Mouse (Mus musculus) CH12.LX (cell line): Measurements from ENCODE around the gene Becn1. TPM values are rescaled to one million over a fixed set of nuclear protein-coding genes. Genes with fewer than 3 reads are reported as not detected.

Experiments used
- DNase-seq: peaks from one replicate; pipeline ENCODE4 v3.0.0-alpha.2; 2013; ENCODE audit errors: extremely low read depth
- H3K27ac ChIP-seq: 2 replicates; pipeline ENCODE4 v1.5.1; 2012; ENCODE audit warnings: low read depth, mild to moderate bottlenecking, control low read depth, moderate library complexity; ENCODE audit not compliant: insufficient read depth
- H3K27me3 ChIP-seq: replicated peaks from 2 replicates; pipeline ENCODE3; 2012; ENCODE audit warnings: inconsistent platforms
- H3K36me3 ChIP-seq, 2 experiments: replicated peaks in 1 of 2; 2 replicates each; pipeline versions ENCODE3 to v1.6.1; 2012; ENCODE audit warnings: inconsistent platforms in 1 of 2, low read length in 1 of 2, mild to moderate bottlenecking in 1 of 2, mixed read lengths in 1 of 2, moderate library complexity in 1 of 2; ENCODE audit not compliant: control insufficient read depth in 1 of 2, insufficient read depth in 1 of 2
- H3K4me1 ChIP-seq, 2 experiments: 2 replicates each; pipeline ENCODE4 v1.6.1; 2012; ENCODE audit warnings: inconsistent platforms in 1 of 2, moderate library complexity in 1 of 2; ENCODE audit not compliant: insufficient read depth in 2 of 2, control insufficient read depth in 1 of 2
- H3K4me2 ChIP-seq: 2 replicates; pipeline ENCODE4 v1.6.1; 2012; ENCODE audit warnings: low read depth, mild to moderate bottlenecking, control low read depth; ENCODE audit not compliant: poor library complexity, insufficient read depth, severe bottlenecking
- H3K4me3 ChIP-seq, 3 experiments: fragments of 150-350 bp in 1 of 3; sonication (generic) in 1 of 3; replicated peaks in 1 of 3; 2 replicates each; pipeline versions ENCODE3 to v1.5.1; 2011 to 2012; ENCODE audit warnings: low read depth in 2 of 3, low read length in 2 of 3, mild to moderate bottlenecking in 2 of 3, moderate library complexity in 2 of 3, control low read depth in 1 of 3, improper control_type of control experiment in 1 of 3, inconsistent platforms in 1 of 3, mixed read lengths in 1 of 3; ENCODE audit not compliant: poor library complexity in 1 of 3
- H3K79me2 ChIP-seq: replicated peaks from 2 replicates; pipeline ENCODE4 v1.6.1; 2012; ENCODE audit warnings: mild to moderate bottlenecking, moderate library complexity; ENCODE audit not compliant: control insufficient read depth, poor library complexity, insufficient read depth, severe bottlenecking; ENCODE audit errors: extremely low read depth
- H3K9ac ChIP-seq: 2 replicates; pipeline ENCODE4 v1.6.1; 2012; ENCODE audit warnings: low read depth, mild to moderate bottlenecking, control low read depth, moderate library complexity; ENCODE audit not compliant: insufficient read depth
- H3K9me3 ChIP-seq: replicated peaks from 2 replicates; pipeline ENCODE3; 2012; ENCODE audit warnings: low read length, inconsistent platforms, mixed read lengths
- BHLHE40 ChIP-seq: IDR thresholded peaks from 2 replicates; pipeline ENCODE4 v1.6.1; 2011; ENCODE audit warnings: mild to moderate bottlenecking, low read depth, low read length, improper control_type of control experiment
- CHD1 ChIP-seq: IDR thresholded peaks from 2 replicates; pipeline ENCODE4 v1.6.1; 2012; ENCODE audit warnings: low read depth, low read length, improper control_type of control experiment, inconsistent platforms
- CTCF ChIP-seq, 2 experiments: IDR thresholded peaks in 1 of 2; conservative IDR thresholded peaks in 1 of 2; 2 replicates each; pipeline ENCODE4 v1.5.1; 2011 to 2012; ENCODE audit warnings: low read depth in 2 of 2, low read length in 2 of 2, improper control_type of control experiment in 1 of 2, inconsistent platforms in 1 of 2, mild to moderate bottlenecking in 1 of 2, moderate library complexity in 1 of 2
- ELF1 ChIP-seq: IDR thresholded peaks from 2 replicates; pipeline ENCODE4 v1.6.1; 2014; ENCODE audit warnings: low read depth, mild to moderate bottlenecking, inconsistent platforms, low read length, improper control_type of control experiment
- HCFC1 ChIP-seq: IDR thresholded peaks from 2 replicates; pipeline ENCODE4 v1.6.1; 2012; ENCODE audit warnings: low read depth, mild to moderate bottlenecking, inconsistent platforms, low read length, improper control_type of control experiment
- IRF4 ChIP-seq: IDR thresholded peaks from 2 replicates; pipeline ENCODE4 v1.6.1; 2014; ENCODE audit warnings: low read depth, mild to moderate bottlenecking, inconsistent platforms, low read length, improper control_type of control experiment
- JUND ChIP-seq: conservative IDR thresholded peaks from 2 replicates; pipeline ENCODE4 v1.6.1; 2011; ENCODE audit warnings: low read depth, low read length, improper control_type of control experiment
- KAT2A ChIP-seq: IDR thresholded peaks from 2 replicates; pipeline ENCODE4 v1.6.1; 2012; ENCODE audit warnings: low read length, improper control_type of control experiment, inconsistent platforms; ENCODE audit not compliant: insufficient replicate concordance
- MAZ ChIP-seq: IDR thresholded peaks from 2 replicates; pipeline ENCODE4 v1.6.1; 2012; ENCODE audit warnings: low read depth, mild to moderate bottlenecking, inconsistent platforms, low read length, improper control_type of control experiment, moderate library complexity
- MEF2A ChIP-seq: IDR thresholded peaks from 2 replicates; pipeline ENCODE4 v1.6.1; 2014; ENCODE audit warnings: low read depth, mild to moderate bottlenecking, inconsistent platforms, low read length, improper control_type of control experiment, borderline replicate concordance
- MXI1 ChIP-seq: IDR thresholded peaks from 2 replicates; pipeline ENCODE4 v1.6.1; 2011; ENCODE audit warnings: mild to moderate bottlenecking, low read depth, low read length, improper control_type of control experiment
- SIN3A ChIP-seq: IDR thresholded peaks from 2 replicates; pipeline ENCODE4 v1.6.1; 2012; ENCODE audit warnings: low read length, improper control_type of control experiment, inconsistent platforms
- TCF12 ChIP-seq: IDR thresholded peaks from 2 replicates; pipeline ENCODE4 v1.6.1; 2014; ENCODE audit warnings: low read depth, mild to moderate bottlenecking, inconsistent platforms, low read length, improper control_type of control experiment
- USF2 ChIP-seq: conservative IDR thresholded peaks from 2 replicates; pipeline ENCODE4 v1.6.1; 2011; ENCODE audit warnings: low read depth, low read length, improper control_type of control experiment
- ZMIZ1 ChIP-seq: IDR thresholded peaks from 2 replicates; pipeline ENCODE4 v1.6.1; 2012; ENCODE audit warnings: low read depth, mild to moderate bottlenecking, inconsistent platforms, low read length, improper control_type of control experiment
- dilution Hi-C: fragments of 300-500 bp; cut with MboI; formaldehyde crosslinking; loops from 2 replicates; pipeline ENCODE4 v1.14.3; 2020; ENCODE audit warnings: low sequenced_read_pairs; ENCODE audit not compliant: extremely low pct_unique_long_range_greater_than_20kb, extremely low pct_ligation_motif_present
- in situ Hi-C: fragments of 300-500 bp; cut with MboI; formaldehyde crosslinking; loops from 3 replicates; pipeline ENCODE4 v1.14.3; 2019; ENCODE audit warnings: low sequenced_read_pairs, low pct_ligation_motif_present, low pct_unique_long_range_greater_than_20kb, mixed read lengths
- polyA plus RNA-seq: library from polyadenylated mRNA; unstranded; fragments of >175 nt; gene quantifications from 2 replicates; pipeline ENCODE4 v1.2.1, GENCODE M21; 2012; ENCODE audit warnings: low read depth; ENCODE audit not compliant: insufficient read length
- total RNA-seq, 2 experiments: library from RNA; depleted of rRNA; stranded (reverse); fragments of 300-350 nt in 1 of 2; fragments of >200 nt in 1 of 2; gene quantifications; 2 replicates each; pipeline ENCODE4 v1.2.3; 2012 to 2014

Gene Becn1
- total and polyA plus RNA-seq, 3 experiments: 177 to 280 (median 224) TPM

DNA sequence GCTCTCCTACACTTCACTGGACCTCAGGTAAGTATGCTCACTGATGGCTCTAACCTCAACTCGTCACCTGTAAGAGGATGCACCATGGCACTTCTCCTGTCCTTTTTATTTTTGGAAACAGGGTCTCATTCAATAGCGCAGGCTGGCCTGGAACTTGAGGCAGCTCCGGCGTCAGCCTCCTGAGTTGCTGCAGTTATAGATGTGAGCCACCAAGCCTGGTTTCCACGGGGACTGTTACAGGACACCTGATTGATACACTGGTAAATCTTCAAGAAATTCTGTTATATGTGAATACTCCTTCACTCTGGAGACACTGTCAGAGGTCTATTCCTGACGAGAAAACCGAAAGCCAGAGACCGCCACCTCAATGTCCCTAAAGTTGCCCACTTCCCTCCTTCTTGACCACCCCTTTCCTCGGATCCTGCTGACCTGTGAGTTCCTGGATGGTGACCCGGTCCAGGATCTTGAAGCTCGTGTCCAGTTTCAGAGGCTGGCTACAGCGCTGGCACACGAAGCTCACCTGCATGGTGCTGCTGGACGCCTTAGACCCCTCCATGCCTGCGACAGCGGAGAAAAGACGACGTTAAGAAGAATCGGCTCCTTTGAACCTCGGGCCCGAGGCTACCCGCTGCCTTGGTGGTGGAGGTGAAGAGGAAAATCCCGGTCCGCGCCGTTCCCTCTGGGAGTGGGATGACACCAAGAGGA is 635 bp downstream of the Becn1 start:
- Histone ChIP-seq H3K4me1 (peaks cover 3 to 26% of the 10 kb centered on the region in 2 experiments; a peak in 3 of 4 replicates), H3K4me2 (peak overlapping the region; percentile 92), H3K27ac (no peak overlapping the region), H3K27me3 (no peaks in the 10 kb centered on the region), H3K9ac (peak overlapping the region; percentile 88), H3K36me3 (peaks cover 23 to 40% of the 10 kb centered on the region in 2 experiments), H3K4me3 (peak overlapping the region; percentile 70 to 95 (median 84)), H3K79me2 (peaks cover 50% of the 10 kb centered on the region), H3K9me3 (no peaks in the 10 kb centered on the region)
- dilution Hi-C loops: no loop called here
- no peak for DNase-seq
- in situ Hi-C loops: loop anchor here (10.0 kb wide), 1 partner anchor 217 kb away; the partner anchor contains the start of genes Coasy and Mlx
- TF ChIP-seq TCF12: no peak
- no peak for TF ChIP-seq JUND
- TF ChIP-seq MEF2A: 0 out of 2 replicates have a peak, but pooled peaks have one; percentile 9
- no peak for TF ChIP-seq CHD1
- no peak for TF ChIP-seq ELF1
- TF ChIP-seq ZMIZ1: 0 out of 2 replicates have a peak, but pooled peaks have one; percentile 1
- no peak for TF ChIP-seq HCFC1
- peak; percentile 74 for TF ChIP-seq MXI1
- TF ChIP-seq KAT2A: no peak
- TF ChIP-seq BHLHE40: 0 out of 2 replicates have a peak, but pooled peaks have one; percentile 5
- TF ChIP-seq USF2: no peak
- TF ChIP-seq MAZ: no peak
- no peak for TF ChIP-seq SIN3A

DNA sequence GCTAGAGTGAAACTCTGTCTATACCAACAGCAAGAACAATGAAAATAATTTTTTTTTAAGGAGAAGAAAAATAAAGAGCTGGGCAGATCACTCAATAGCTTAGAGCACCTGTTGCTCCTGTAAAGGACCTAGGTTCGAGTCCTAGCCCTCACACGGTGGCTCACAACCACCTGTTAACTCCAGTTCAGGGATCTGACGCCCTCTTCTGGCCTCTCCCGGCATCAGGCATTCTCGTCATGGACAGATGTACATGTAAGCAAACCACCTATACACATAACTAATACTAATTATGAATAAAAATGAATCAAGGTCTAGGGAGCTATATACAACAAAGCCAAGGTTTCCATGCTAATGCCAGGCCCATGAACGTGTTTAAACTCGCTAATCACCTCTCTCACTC is 1.2 kb downstream of the Becn1 start:
- Histone ChIP-seq H3K4me3 (peak overlapping the region; percentile 70 to 95 (median 84)), H3K9me3 (no peaks in the 10 kb centered on the region), H3K9ac (peak overlapping the region; percentile 88), H3K4me1 (peaks cover 3 to 26% of the 10 kb centered on the region in 2 experiments; a peak in 3 of 4 replicates), H3K27ac (no peak overlapping the region), H3K27me3 (no peaks in the 10 kb centered on the region), H3K36me3 (peaks cover 23 to 46% of the 10 kb centered on the region in 2 experiments), H3K4me2 (peak overlapping the region; percentile 92), H3K79me2 (peaks cover 53% of the 10 kb centered on the region)
- TF ChIP-seq IRF4 (no peak), CTCF (conservative IDR thresholded peaks at IDR 0.05 in 1 of 2, IDR thresholded peaks at IDR 0.05 in 1 of 2; ENCODE audit: low read depth in 2 of 2, low read length in 2 of 2) (peak; percentile 30 to 50; a peak in 3 of 4 replicates)
- in situ Hi-C loops: loop anchor here (10.0 kb wide), 1 partner anchor 216 kb away; the partner anchor contains the start of genes Coasy and Mlx
- peak; percentile 45 for DNase-seq
- dilution Hi-C loops: no loop called here
